Mouse (Mus musculus): ENCODE measurements around the gene Mtmr6.

The Mtmr6 gene

DNA sequence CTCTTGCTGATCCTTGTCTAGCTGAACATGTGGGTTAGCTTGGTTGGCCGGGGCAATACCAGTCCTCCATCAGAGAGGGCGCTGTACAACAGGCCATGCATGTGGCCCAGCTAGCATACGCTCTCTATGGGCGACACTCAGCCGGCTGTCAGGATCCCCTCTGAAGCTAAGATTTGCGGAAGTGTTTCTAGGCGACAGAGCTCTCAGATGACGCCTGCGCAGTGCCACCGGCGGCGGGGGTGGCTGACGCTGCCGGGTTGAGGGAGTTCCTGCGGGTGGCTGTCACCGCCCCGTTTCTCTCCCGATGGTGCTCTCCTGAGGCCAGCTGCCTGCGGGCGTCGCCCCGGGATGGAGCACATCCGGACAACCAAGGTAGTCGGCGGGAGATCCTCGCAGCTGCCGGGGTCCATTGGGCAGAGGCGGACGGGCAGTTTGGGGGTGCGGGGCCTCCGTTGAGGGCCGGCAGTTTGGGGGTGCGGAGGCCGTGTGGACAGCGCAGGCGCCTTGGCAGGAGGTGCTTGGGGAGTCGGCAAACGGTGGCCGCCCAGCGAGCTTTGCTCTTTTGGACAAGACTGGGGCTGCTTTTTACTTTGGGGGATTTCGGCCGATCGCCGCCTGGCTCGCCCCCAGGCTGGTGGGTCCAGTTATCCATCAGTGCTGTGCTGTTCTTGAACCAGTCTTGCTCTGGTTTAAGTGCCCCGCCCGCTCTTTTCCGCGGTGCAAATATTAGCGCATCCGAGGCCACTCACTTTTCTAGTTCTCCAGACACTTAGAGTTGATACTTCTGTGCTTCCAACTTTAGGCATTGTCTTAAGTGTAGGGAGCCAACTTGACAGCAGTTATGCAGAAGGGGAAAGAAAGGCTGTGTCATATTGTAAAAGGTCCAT is at the start of gene Mtmr6:
Mtmr6 (plus strand) TSS at position 239 of the 887 bp plus-strand sequence.
- DNase-seq (ENCODE audit: low read depth, low spot score), result peak; percentile 95

DNA sequence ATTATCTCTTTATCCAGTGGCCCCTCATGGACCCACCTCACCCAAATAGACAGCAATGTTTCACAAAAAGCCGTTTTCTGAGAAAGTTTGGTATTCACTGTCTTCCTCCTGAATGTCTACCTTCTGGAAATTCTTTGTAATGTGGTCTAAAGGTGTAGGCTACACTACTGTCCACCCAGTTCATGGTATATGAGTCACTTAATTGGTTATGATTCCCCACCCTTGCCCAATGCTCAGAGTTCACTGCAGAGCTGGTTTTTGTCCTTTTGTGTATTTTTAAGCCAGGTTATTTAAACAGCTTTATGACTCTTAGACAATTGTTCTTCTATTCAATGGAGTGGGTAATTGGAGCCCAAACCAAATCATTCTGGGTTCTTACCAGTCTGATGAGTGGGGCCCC is 48.9 kb upstream of the Mtmr6 start:
- no peak for DNase-seq (ENCODE audit: low read depth, low spot score)

- DNase-seq (ENCODE audit: low read depth, low spot score), result no peak
Measured at GRCm38 (mm10) chr14:60217616-60218015, 47.4 kb upstream of the Mtmr6 start.

DNA sequence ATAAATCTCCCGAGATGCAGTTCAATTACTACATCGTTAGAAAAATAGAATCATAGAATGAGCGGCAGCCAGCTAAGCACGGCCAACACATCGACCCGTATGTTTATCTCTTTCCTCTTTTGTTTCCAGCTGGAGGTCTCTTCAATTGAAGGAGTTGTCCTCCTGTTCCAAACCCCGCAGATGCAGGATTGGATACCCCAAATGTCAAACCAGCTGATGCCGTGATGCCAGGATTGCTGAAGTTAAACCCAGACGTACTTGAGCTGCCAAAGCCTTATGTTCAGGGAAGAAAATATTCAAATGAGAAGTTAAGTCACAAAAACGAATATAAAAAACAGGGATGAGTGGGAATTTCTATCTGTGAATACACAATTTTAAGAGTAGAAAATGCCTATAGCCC is 45.1 kb upstream of the Mtmr6 start:
- no peak for DNase-seq (ENCODE audit: low read depth, low spot score)

DNA sequence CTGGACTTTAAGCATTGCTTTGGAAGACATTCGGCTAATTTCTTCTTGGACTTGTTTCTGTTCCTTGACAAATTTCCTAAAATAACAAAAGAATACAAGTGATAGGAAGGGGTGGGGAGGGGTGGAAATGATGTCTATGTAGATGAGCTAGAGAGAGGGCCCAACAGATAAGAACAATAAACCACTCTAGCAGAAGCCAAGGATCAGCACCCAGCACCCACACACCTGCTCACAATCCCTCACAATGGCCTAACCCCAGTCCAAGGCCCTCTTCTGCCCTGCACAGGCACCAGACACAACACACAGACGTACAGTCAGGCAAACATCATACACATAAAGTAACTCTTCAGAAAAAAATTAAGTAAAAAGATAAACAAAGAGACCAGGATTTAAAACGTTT is 26.5 kb upstream of the Mtmr6 start:
- no peak for DNase-seq (ENCODE audit: low read depth, low spot score)

DNA sequence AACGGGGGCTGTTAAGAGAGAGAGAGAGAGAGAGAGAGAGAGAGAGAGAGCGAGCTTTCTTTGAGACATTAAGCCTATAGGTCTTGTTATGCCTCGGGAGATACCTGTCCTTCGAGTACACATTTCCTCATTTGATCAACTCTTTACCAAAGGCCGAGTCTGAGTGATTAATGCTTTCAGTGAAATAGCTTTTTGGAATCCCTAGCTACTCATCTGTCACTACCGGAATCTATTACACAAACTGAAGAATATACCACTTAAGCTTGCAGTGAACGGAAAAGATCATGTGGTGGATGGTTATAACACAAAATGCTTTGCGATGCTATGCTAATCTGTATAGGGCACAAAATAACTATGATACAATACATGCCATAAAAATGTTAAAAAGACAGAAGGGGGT is 14.7 kb upstream of the Mtmr6 start:
- DNase-seq (ENCODE audit: low read depth, low spot score), result no peak

DNA sequence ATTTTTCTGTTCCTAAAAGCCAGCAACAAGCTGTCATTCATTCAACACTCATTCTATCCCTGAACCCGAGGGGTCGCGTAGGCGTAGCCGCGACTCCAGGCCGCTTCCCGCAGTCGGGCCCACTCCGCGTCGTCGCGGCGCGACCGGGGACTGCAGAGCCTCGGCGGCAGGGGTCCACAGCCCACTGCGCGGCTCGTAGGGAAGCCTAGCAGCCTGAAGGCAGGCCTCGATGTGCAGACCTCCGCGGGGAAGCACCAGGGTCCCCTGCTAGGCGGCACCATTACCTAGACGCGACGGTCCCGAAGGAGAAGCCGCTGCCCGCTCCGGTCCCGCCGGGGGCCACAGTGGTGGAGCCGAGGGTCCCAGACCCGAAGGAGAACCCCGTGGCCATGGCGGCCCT is 14.1 kb upstream of the Mtmr6 start:
- DNase-seq (ENCODE audit: low read depth, low spot score), result peak; percentile 28

- peak; percentile 95 for DNase-seq (ENCODE audit: low read depth, low spot score)
Measured at GRCm38 (mm10) chr14:60251281-60252003, 13.6 kb upstream of the Mtmr6 start, which contains the start of the genes Nupl1 and Gm49336. Gene Nupl1, minus strand, starts transcription at chr14:60251431. Gene Gm49336, minus strand, starts transcription at chr14:60251507.

DNA sequence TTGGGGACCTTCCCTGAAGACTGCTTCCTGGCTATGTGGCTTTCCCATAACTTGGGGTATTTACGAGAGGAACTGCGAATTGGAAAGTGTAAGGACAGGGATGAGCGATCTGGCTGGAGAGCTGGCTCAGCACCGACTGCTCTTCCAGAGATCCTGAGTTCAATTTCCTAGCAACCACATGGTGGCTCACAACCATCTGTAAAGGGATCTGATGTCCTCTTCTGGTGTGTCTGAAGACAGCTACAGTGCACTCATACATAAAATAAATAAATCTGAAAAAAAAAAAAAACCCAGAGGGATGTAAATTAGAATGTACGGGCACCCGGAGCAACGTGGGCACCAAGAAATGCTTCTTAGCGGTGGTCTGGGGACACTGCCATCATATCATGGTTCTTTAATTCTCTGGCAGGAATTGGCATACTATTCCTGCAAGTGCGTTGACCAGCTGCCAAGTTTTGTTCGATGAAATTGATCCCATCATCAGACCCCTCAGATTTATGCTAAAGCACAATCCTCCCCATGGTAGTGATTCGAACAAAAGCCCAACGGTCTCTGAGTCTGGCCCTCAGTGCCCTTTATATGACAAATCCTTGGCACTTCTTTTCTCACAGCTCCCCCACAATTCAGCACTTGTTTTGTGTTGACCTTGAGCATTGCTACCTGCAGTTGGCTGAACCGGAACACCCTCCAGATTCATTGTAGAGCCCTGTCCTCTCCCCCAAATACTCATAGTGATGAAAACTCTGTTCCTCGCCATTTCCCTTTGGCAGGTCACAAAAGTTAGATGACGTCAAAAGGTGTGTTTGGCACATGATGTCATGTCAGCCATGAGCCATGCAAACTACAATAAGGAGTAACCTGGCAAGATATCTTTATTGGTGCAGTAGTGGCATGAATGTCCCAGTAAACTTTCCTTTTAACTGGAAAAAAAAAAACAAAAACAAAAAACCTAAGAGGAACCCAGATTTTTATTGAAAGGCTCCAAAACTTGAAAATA is 12.7 kb upstream of the Mtmr6 start:
- no peak for DNase-seq (ENCODE audit: low read depth, low spot score)

DNA sequence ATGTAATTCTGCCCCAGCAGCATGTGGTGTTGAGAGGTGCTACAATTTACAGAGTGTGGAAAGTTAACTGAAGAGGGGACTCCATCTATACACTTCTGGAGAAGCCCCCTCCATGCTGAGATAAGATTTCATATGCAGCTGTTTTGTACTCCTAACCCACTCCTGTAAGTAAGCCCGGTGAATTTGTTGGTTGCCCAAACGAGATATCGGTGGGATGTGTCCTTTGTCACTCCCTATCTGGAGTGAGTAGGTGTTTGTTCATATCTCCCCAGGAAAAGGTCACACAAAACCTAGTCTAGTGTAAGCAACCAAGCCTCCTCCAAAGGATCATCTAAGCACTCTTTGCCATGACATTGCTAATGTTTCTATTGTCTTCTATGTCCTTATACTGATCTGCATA is 11.6 kb upstream of the Mtmr6 start:
- no peak for DNase-seq (ENCODE audit: low read depth, low spot score)

DNA sequence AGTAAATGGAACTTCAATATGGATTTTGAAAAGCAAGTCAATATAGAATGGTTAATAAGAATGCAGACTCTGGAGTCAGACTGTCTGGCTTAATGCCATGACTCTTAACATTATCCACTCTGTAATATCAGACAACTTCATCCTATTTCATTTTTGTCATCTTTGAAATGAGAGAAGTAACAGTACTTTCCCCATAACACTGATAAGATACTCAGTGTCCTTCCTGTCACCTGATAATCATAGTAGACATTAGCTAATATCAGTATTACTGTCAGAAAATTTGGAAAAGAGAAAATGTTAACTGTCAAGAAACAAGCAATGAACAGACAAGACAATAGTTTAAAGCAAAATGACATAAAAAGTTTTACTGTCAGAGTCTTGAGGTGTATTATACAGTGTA is 10.3 kb upstream of the Mtmr6 start:
- DNase-seq (ENCODE audit: low read depth, low spot score), result no peak

- DNase-seq (ENCODE audit: low read depth, low spot score), result peak; percentile 36
Measured at GRCm38 (mm10) chr14:60256356-60256755, 8.7 kb upstream of the Mtmr6 start.

GRCm38 (mm10) chr14:60257101-60257500 is 7.9 kb upstream of the Mtmr6 start:
- no peak for DNase-seq (ENCODE audit: low read depth, low spot score)

DNA sequence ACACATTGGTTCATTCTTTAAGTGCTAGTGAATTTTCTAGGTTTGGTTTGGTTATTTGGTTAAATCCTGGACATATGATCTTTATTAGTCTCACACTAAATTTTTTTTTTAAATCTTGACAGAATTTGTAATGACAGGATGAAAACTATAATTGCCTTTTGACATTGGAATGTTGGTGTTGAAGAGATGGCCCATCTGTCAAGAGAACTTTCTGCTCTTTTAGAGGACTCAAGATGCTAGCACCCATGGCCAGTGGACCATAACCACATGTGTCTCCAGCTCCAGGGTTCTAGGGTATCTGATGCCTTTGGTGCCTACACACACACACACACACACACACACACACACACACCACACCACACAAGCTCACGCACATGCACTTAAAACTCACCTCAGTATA is 7.2 kb upstream of the Mtmr6 start:
- DNase-seq (ENCODE audit: low read depth, low spot score), result no peak

DNA sequence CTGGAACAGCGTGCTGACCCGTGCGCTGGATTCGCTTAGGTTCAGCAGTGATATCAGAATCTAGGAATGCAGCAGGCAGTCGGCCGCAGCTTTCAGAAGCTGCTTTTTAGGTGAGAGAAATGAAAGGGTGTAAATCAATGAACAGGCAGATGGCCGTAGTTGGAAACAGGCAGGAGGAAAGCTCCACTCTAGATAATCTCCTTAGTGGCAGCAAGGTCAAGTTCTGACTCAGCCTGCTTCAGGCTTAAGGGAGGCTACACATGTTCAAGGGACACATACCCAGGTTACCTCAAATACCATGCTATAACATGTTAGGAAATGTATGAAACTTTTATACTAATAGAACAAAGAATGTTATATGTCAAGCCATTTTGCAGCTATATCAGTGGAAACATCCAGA is 2.7 kb upstream of the Mtmr6 start:
- no peak for DNase-seq (ENCODE audit: low read depth, low spot score)

DNA sequence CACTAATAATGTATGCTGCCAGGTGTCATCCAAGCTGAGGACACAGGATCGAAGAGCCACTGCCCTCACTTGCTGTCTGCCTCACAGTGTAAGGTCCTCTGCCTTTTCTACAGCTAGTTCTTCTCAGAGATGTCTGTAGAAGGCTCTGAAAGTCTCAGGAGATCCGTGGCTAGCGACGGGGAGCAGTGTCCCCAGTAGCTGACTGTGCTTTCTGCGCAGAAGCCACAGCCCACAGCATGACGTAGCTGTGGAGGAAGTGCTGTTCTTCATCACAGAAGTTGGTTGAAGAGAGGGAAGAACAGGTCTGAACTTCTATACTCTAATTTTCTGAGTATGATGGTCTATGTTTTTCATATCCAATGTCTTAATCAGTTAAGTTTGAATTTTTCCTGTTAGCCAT is 4.3 kb downstream of the Mtmr6 start:
- DNase-seq (ENCODE audit: low read depth, low spot score), result no peak

DNA sequence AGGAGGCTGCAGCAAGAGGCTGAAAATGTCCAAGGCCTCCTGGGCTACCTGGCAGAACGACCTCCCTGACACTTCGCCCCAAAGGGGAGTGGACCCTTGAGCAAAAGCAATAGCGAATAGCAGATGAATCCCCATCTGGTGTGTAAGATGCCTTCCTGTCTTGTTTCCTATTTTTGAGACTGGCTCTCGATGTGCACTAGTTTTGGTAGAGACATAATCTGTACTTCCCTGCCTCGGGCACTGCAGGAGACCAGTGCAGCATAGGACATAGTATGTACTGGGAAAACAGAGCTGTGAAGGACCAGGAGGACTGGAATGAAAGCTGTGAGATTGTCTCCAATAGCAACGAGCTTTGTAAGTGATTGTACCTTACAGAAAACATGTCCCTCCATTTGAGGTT is 8.3 kb downstream of the Mtmr6 start:
- DNase-seq (ENCODE audit: low read depth, low spot score), result no peak

DNA sequence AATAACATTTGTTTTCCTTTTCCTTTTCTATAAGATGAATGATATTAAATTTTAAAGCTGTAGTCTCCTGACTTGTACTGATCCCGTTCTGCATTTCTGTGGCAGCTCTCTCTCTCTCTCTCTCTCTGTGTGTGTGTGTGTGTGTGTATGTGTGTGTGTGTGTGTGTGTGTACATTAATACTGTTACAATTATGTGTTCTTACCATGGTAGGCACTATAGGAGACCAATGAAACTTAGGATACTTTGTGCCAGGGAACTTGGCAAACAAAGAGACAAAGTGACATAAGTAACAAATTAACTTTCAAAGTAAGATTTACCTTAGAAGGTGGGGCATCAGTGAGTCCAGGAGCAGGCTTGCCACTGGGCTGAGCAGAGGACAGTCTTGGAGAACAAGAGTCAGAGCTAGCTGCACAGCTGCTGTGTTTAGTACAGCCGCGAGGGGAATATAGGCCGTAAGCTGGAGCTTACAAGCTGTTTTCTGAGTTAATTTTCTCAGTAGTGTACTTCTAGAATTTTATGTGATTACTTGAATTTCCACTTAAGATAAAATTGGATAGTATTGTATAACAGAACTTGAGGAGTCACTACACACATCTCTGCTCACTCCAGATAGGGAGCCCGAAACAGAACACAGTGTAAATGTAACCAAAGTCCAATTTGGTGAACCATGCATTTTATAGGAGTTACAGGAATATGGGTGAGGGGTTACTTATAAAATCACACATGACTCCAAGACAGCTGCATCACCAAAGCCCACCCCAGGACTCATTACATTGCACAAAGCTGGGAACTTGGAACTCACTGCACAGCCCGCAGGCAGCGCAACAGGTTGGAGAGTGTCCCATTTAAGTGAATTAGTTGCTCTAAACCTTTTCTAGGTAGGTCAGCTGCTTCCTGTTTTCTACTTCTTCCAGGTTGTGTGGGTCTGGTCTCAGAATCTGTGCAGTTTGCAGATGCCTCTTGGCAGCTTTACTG is 10.6 kb downstream of the Mtmr6 start:
- DNase-seq (ENCODE audit: low read depth, low spot score), result no peak

- no peak for DNase-seq (ENCODE audit: low read depth, low spot score)
Measured at GRCm38 (mm10) chr14:60286194-60286863, 21.3 kb downstream of the Mtmr6 start.

DNA sequence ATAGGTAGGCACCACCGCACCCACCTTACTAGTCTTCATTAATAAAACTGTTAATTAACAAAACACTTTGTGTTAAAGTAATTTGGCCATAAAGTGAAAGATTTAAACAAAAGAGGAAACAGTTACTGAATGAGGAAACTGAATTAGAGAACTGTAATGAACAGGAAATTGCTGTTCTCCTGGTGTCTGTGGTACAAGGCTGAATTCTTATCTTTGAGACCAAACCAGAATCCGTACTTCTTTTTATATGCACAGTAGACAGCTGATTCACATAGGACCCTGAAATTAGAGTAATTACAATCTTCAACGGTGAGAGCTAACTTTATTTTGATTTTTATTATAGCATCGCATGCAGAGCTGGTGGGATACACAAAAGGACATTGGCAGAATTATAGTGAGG is 25.3 kb downstream of the Mtmr6 start:
- no peak for DNase-seq (ENCODE audit: low read depth, low spot score)

All from WW6 (cell line).